ENCODE assay signal across 8 mouse cellular contexts in the genomic region with DNA sequence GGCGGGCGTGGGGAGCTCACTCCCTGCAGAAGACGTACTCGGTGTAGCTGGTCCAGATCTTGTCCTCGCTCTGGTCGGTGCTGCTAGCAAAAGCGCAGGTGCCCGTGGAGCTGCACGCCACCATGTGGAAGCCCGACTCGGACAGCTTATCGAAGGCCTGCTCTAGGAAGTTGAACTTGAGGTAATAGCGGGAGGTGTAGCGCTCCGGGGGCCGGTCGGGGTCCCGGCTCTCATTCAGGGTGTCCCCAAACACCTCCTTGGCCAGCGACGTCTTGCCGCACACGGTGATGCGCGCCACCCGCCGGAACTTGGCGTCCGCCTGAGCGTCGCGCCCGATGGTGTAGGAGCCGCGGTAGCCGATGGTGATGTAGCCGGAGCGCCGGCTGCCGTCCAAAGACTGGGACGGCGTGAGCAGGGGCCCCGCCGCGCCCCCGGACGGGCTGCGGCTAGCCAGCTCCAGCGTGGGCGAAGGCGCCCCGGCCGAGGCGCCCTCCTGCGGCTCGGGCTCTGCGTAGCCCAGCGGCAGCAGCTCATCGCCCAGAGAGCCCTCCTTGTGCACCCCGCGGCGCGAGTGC. TPM values are rescaled to one million over a fixed set of nuclear protein-coding genes. Genes with fewer than 3 reads are reported as not detected.
DNase-seq lines count a peak whose midpoint lies in the region; ATAC-seq and TF ChIP-seq lines count a peak whose summit lies in the region.

No protein-coding gene starts in this region.

- no peak for TF ChIP-seq POLR2A in liver, adult 2 months (IDR thresholded peaks at IDR 0.05; ENCODE audit: extremely low read depth, insufficient read depth, low read length)

- no peaks in the 10 kb centered on the region for H3K36me3 ChIP-seq in embryonic facial prominence, embryonic 14.5 days (ENCODE audit: control insufficient read depth, insufficient read depth, low read length)
- no peaks in the 10 kb centered on the region for H3K36me3 ChIP-seq in heart, embryonic 11.5 days (ENCODE audit: control insufficient read depth, insufficient read depth, low read length)
- no peaks in the 10 kb centered on the region for H3K36me3 ChIP-seq in kidney, embryonic 14.5 days (ENCODE audit: control insufficient read depth, insufficient read depth, low read length)
- H3K36me3 ChIP-seq in liver, adult 2 months (ENCODE audit: control insufficient read depth, insufficient read depth, low read length): no peaks in the 10 kb centered on the region
- no peaks in the 10 kb centered on the region for H3K36me3 ChIP-seq in midbrain, postnatal 0 days (ENCODE audit: insufficient read depth, low read length)

- peak overlapping the region; percentile 87 for H3K9ac ChIP-seq in embryonic facial prominence, embryonic 14.5 days (ENCODE audit: low read depth, low read length)
- peak overlapping the region; percentile 72 for H3K9ac ChIP-seq in heart, embryonic 11.5 days (ENCODE audit: low read depth, low read length)
- peak overlapping the region; percentile 71 for H3K9ac ChIP-seq in kidney, embryonic 14.5 days (ENCODE audit: low read depth, low read length)
- H3K9ac ChIP-seq in liver, adult 2 months (ENCODE audit: low read depth, low read length): peak overlapping the region; percentile 85
- H3K9ac ChIP-seq in midbrain, postnatal 0 days (replicated peaks; ENCODE audit: low read length, poor library complexity, severe bottlenecking): peak overlapping the region; percentile 77

- TF ChIP-seq CTCF in liver, adult 2 months (IDR thresholded peaks at IDR 0.05; ENCODE audit: low read depth, low read length): peak; percentile 37; the same call in 1 of the 2 replicates
- peak; percentile 72 for TF ChIP-seq CTCF in midbrain, postnatal 0 days (IDR thresholded peaks at IDR 0.05)

- peak; percentile 52 for DNase-seq in layer of hippocampus, adult 11-12 months (ENCODE audit: low spot score)
- DNase-seq in layer of hippocampus, adult 9-10 months (ENCODE audit: low spot score): no peak
- DNase-seq in embryonic facial prominence, embryonic 14.5 days (ENCODE audit: low spot score): peak; percentile 79
- peak; percentile 23 for DNase-seq in liver, adult 2 months (ENCODE audit: extremely low read depth, low read depth, low spot score)
- peak; percentile 75 for DNase-seq in midbrain, postnatal 0 days (ENCODE audit: low spot score)
- peak; percentile 52 to 79 for DNase-seq in spleen, postnatal 4 days (ENCODE audit: low spot score in 2 of 2)

- H3K4me3 ChIP-seq in embryonic facial prominence, embryonic 14.5 days (ENCODE audit: low read depth, low read length): peak overlapping the region; percentile 78
- peak overlapping the region; percentile 67 for H3K4me3 ChIP-seq in heart, embryonic 11.5 days (ENCODE audit: low read depth, low read length)
- peak overlapping the region; percentile 54 for H3K4me3 ChIP-seq in kidney, embryonic 14.5 days (ENCODE audit: low read length)
- peak overlapping the region; percentile 73 for H3K4me3 ChIP-seq in liver, adult 2 months (ENCODE audit: insufficient read depth, low read depth, low read length)
- H3K4me3 ChIP-seq in midbrain, postnatal 0 days (ENCODE audit: low read depth, low read length): peak overlapping the region; percentile 87

- ATAC-seq in embryonic facial prominence, embryonic 14.5 days (ENCODE audit: low read depth): peak; percentile 6
- ATAC-seq in heart, embryonic 11.5 days (replicated peaks; ENCODE audit: insufficient number of reproducible peaks, low FRiP score, low TSS enrichment): peak; percentile 29
- peak; percentile 34 for ATAC-seq in kidney, embryonic 14.5 days (ENCODE audit: low FRiP score, low TSS enrichment)
- peak; percentile 58 for ATAC-seq in midbrain, postnatal 0 days (ENCODE audit: low FRiP score)

- no peaks in the 10 kb centered on the region for H3K9me3 ChIP-seq in embryonic facial prominence, embryonic 14.5 days (ENCODE audit: control insufficient read depth, low read length)
- H3K9me3 ChIP-seq in heart, embryonic 11.5 days (replicated peaks; ENCODE audit: control insufficient read depth, low read length): no peaks in the 10 kb centered on the region
- H3K9me3 ChIP-seq in kidney, embryonic 14.5 days (ENCODE audit: control insufficient read depth, low read length): no peaks in the 10 kb centered on the region
- H3K9me3 ChIP-seq in midbrain, postnatal 0 days (ENCODE audit: low read length): no peaks in the 10 kb centered on the region

- peak overlapping the region; percentile 85 for H3K4me2 ChIP-seq in embryonic facial prominence, embryonic 14.5 days (ENCODE audit: low read depth, low read length)
- peak overlapping the region; percentile 97 for H3K4me2 ChIP-seq in heart, embryonic 11.5 days
- peak overlapping the region; percentile 82 for H3K4me2 ChIP-seq in kidney, embryonic 14.5 days (replicated peaks; ENCODE audit: low read depth, low read length)
- peak overlapping the region; percentile 88 for H3K4me2 ChIP-seq in midbrain, postnatal 0 days (ENCODE audit: low read depth, low read length, poor library complexity, severe bottlenecking)

- peak overlapping the region; percentile 91 for H3K27ac ChIP-seq in embryonic facial prominence, embryonic 14.5 days (replicated peaks; ENCODE audit: low read depth, low read length)
- peak overlapping the region; percentile 94; the same call in 1 of the 2 replicates for H3K27ac ChIP-seq in heart, embryonic 11.5 days (ENCODE audit: low read depth, low read length)
- peak overlapping the region; percentile 63; the same call in 1 of the 2 replicates for H3K27ac ChIP-seq in kidney, embryonic 14.5 days (ENCODE audit: low read depth, low read length)
- peak overlapping the region; percentile 52; the same call in 1 of the 2 replicates for H3K27ac ChIP-seq in liver, adult 2 months (replicated peaks; ENCODE audit: insufficient read depth, low read depth, low read length)
- peak overlapping the region; percentile 83 for H3K27ac ChIP-seq in midbrain, postnatal 0 days (ENCODE audit: low read depth, low read length)

- H3K27me3 ChIP-seq in embryonic facial prominence, embryonic 14.5 days (replicated peaks; ENCODE audit: control insufficient read depth, insufficient read depth, low read length): no peaks in the 10 kb centered on the region
- no peaks in the 10 kb centered on the region for H3K27me3 ChIP-seq in heart, embryonic 11.5 days (ENCODE audit: control insufficient read depth, insufficient read depth, low read length)
- H3K27me3 ChIP-seq in kidney, embryonic 14.5 days (ENCODE audit: control insufficient read depth, insufficient read depth, low read length): no peaks in the 10 kb centered on the region; the same call in 1 of the 2 replicates
- no peaks in the 10 kb centered on the region for H3K27me3 ChIP-seq in liver, adult 2 months (ENCODE audit: control insufficient read depth, insufficient read depth, low read length)
- H3K27me3 ChIP-seq in midbrain, postnatal 0 days (ENCODE audit: insufficient read depth, low read length): no peaks in the 10 kb centered on the region

- WGBS in embryonic facial prominence, embryonic 14.5 days: 0% methylated on average over 41 of the region's 62 CpGs
- under 1% methylated on average over 60 of the region's 62 CpGs for WGBS in heart, embryonic 11.5 days (ENCODE audit: insufficient replicate concordance)
- WGBS in kidney, embryonic 14.5 days: under 1% methylated on average over 60 of the region's 62 CpGs
- under 1% methylated on average over 62 of the region's 62 CpGs for WGBS in liver, adult 2 months
- WGBS in midbrain, postnatal 0 days: under 1% methylated on average over 47 of the region's 62 CpGs

- H3K4me1 ChIP-seq in embryonic facial prominence, embryonic 14.5 days (ENCODE audit: control insufficient read depth, insufficient read depth, low read length): peaks cover 14% of the 10 kb centered on the region; the same call in 1 of the 2 replicates
- no peaks in the 10 kb centered on the region; the same call in 1 of the 2 replicates for H3K4me1 ChIP-seq in heart, embryonic 11.5 days (ENCODE audit: control insufficient read depth, insufficient read depth, low read length)
- no peaks in the 10 kb centered on the region for H3K4me1 ChIP-seq in kidney, embryonic 14.5 days (ENCODE audit: control insufficient read depth, insufficient read depth, low read length)
- peaks cover 3% of the 10 kb centered on the region; the same call in 1 of the 2 replicates for H3K4me1 ChIP-seq in liver, adult 2 months (ENCODE audit: control insufficient read depth, insufficient read depth, low read length)
- H3K4me1 ChIP-seq in midbrain, postnatal 0 days (ENCODE audit: insufficient read depth, low read length): peaks cover 3% of the 10 kb centered on the region; the same call in 1 of the 2 replicates

- no peaks in the 10 kb centered on the region for H3K79me2 ChIP-seq in liver, adult 2 months (ENCODE audit: control insufficient read depth, insufficient read depth, low read length)

RNA-seq across cellular contexts. Expression of a gene that starts 0.9 kb away (rescaled TPM):
- polyA plus RNA-seq in embryonic facial prominence, embryonic 14.5 days (2014; fragmentation: Nextera tagmentation; extraction: Ambion mirVana): 69.7 and 74.4 TPM in 2 replicates
- polyA plus RNA-seq in heart, embryonic 11.5 days (2014; fragmentation: Nextera tagmentation; extraction: Ambion mirVana): 5.6 and 6.8 TPM in 2 replicates
- polyA plus RNA-seq in kidney, embryonic 14.5 days (2014; fragmentation: Nextera tagmentation; extraction: Ambion mirVana): 8.3 and 13.4 TPM in 2 replicates
- 7.2 and 10.4 TPM in 2 replicates for total RNA-seq in liver, adult 2 months (2014; rRNA removed)
- polyA plus RNA-seq in liver, adult 2 months (2012; rRNA removed): 3.1 and 3.8 TPM in 2 replicates
- 125 and 145 TPM in 2 replicates for total RNA-seq in midbrain, postnatal 0 days (2014; rRNA removed)
- 11.4 and 13.0 TPM in 2 replicates for polyA plus RNA-seq in midbrain, postnatal 0 days (2015; fragmentation: Nextera tagmentation; extraction: Ambion mirVana)

Comparison
In these comparisons a context has a peak if more than half of its experiments do, and no peak if none do; other contexts are left out.
1. ATAC-seq: peak in every context shown above with its lines; median percentile 58 in midbrain, postnatal 0 days; 34 in kidney, embryonic 14.5 days; 29 in heart, embryonic 11.5 days; 6 in embryonic facial prominence, embryonic 14.5 days.